Comparison of ENCODE assay signal across 8 mouse cellular contexts in the genomic region with DNA sequence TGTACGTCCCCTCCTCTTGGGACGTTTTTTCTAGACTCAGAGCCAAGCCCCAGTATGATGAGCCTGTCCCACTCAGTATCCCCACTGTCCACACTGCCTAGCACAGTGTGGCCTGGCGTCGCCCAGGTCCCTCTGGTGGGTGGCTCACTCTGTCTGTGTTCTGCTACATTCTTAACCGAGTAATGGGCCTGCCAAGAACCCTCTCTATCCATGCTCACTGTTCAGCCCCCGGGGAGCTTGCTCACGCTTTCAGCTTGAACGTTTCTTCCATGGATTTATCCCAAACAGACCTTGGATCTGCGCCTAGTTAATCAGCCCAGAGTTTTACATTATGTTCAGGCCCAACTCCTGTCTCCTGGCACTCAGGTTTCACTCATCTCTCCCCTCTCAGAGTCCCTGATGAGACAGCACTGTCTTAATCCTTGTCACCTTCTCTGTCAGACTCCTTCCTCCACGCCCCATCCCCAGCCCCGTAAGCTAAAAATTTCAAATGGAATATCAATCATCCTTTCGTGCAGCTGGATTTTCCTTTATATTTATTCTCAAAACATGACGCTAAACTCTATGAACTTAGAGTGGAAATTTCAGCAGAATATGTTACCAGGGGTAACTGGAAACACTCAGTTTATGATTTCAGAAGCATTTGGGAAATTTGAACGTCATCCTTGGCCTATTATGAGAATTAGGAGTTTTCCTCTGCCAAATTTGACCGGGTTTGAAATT.
DNase-seq lines count a peak whose midpoint lies in the region; ATAC-seq and TF ChIP-seq lines count a peak whose summit lies in the region.

No protein-coding gene starts in this region.

- DNase-seq in kidney, adult 18-20 months: no peak
- peak; percentile 54 for DNase-seq in cerebellum, adult 9-11 months
- DNase-seq in gastrocnemius, adult 2 months: peak; percentile 61
- no peak for DNase-seq in limb, embryonic 10.5 days (ENCODE audit: low spot score)
- no peak for DNase-seq in liver, embryonic 11.5 days (ENCODE audit: low spot score)
- no peak for DNase-seq in spleen, adult 18-20 months

- no peaks in the 10 kb centered on the region for H3K27me3 ChIP-seq in kidney, embryonic 16.5 days (ENCODE audit: insufficient read depth, low read length)
- H3K27me3 ChIP-seq in limb, embryonic 10.5 days (ENCODE audit: low read depth, poor library complexity, severe bottlenecking): no peaks in the 10 kb centered on the region
- H3K27me3 ChIP-seq in liver, embryonic 12.5 days (replicated peaks): no peaks in the 10 kb centered on the region
- H3K27me3 ChIP-seq in liver, embryonic 11.5 days (replicated peaks; ENCODE audit: control insufficient read depth, insufficient read depth, low read length): no peaks in the 10 kb centered on the region

- no peak for TF ChIP-seq CTCF in gastrocnemius, adult 2 months (IDR thresholded peaks at IDR 0.05)

- no peak overlapping the region for H3K4me2 ChIP-seq in kidney, embryonic 16.5 days (replicated peaks; ENCODE audit: low read depth, low read length)
- H3K4me2 ChIP-seq in liver, embryonic 12.5 days: no peak overlapping the region
- no peak overlapping the region for H3K4me2 ChIP-seq in liver, embryonic 11.5 days

- WGBS in kidney, embryonic 16.5 days: 59% methylated on average over 15 of the region's 15 CpGs
- WGBS in limb, embryonic 10.5 days: 85% methylated on average over 15 of the region's 15 CpGs
- 79% methylated on average over 15 of the region's 15 CpGs for WGBS in liver, embryonic 12.5 days (ENCODE audit: insufficient replicate concordance)
- WGBS in liver, embryonic 11.5 days: 81% methylated on average over 15 of the region's 15 CpGs

- peaks cover 43% of the 10 kb centered on the region for H3K4me1 ChIP-seq in kidney, embryonic 16.5 days (ENCODE audit: insufficient read depth, low read length)
- H3K4me1 ChIP-seq in limb, embryonic 10.5 days: peaks cover 66% of the 10 kb centered on the region
- peaks cover 5% of the 10 kb centered on the region; the same call in 1 of the 2 replicates for H3K4me1 ChIP-seq in liver, embryonic 12.5 days
- H3K4me1 ChIP-seq in liver, embryonic 11.5 days (replicated peaks; ENCODE audit: control insufficient read depth, insufficient read depth, low read length): peaks cover 6% of the 10 kb centered on the region; the same call in 1 of the 2 replicates

- peak overlapping the region; percentile 93 for H3K27ac ChIP-seq in kidney, embryonic 16.5 days (ENCODE audit: low read length)
- peak overlapping the region; percentile 79 for H3K27ac ChIP-seq in gastrocnemius, adult 2 months
- H3K27ac ChIP-seq in limb, embryonic 10.5 days: peak overlapping the region; percentile 80
- no peak overlapping the region for H3K27ac ChIP-seq in liver, embryonic 12.5 days
- H3K27ac ChIP-seq in liver, embryonic 11.5 days (ENCODE audit: low read depth, low read length): no peak overlapping the region

- H3K4me3 ChIP-seq in kidney, embryonic 16.5 days (ENCODE audit: low read length): no peak overlapping the region
- H3K4me3 ChIP-seq in gastrocnemius, adult 2 months: no peak overlapping the region
- no peak overlapping the region for H3K4me3 ChIP-seq in limb, embryonic 10.5 days
- H3K4me3 ChIP-seq in liver, embryonic 12.5 days: no peak overlapping the region
- H3K4me3 ChIP-seq in liver, embryonic 11.5 days (ENCODE audit: low read depth, low read length): no peak overlapping the region

- peak overlapping the region; percentile 51 for H3K9ac ChIP-seq in kidney, embryonic 16.5 days (replicated peaks; ENCODE audit: low read length)
- H3K9ac ChIP-seq in liver, embryonic 12.5 days: no peak overlapping the region
- no peak overlapping the region for H3K9ac ChIP-seq in liver, embryonic 11.5 days (ENCODE audit: low read depth, low read length)

- intact Hi-C loops in gastrocnemius, adult 2 months (cut with DNase I): no loop called here

- no peaks in the 10 kb centered on the region for H3K9me3 ChIP-seq in kidney, embryonic 16.5 days (ENCODE audit: low read length)
- no peaks in the 10 kb centered on the region for H3K9me3 ChIP-seq in limb, embryonic 10.5 days (replicated peaks)
- no peaks in the 10 kb centered on the region for H3K9me3 ChIP-seq in liver, embryonic 12.5 days (replicated peaks)
- no peaks in the 10 kb centered on the region for H3K9me3 ChIP-seq in liver, embryonic 11.5 days (ENCODE audit: control insufficient read depth, low read length)

- no peaks in the 10 kb centered on the region; the same call in 1 of the 2 replicates for H3K36me3 ChIP-seq in kidney, embryonic 16.5 days (ENCODE audit: insufficient read depth, low read length)
- 0 out of 2 replicates have a peak, but pooled peaks cover 3% of the 10 kb centered on the region for H3K36me3 ChIP-seq in limb, embryonic 10.5 days
- peaks cover 18% of the 10 kb centered on the region for H3K36me3 ChIP-seq in liver, embryonic 12.5 days
- H3K36me3 ChIP-seq in liver, embryonic 11.5 days (ENCODE audit: control insufficient read depth, insufficient read depth, low read length): no peaks in the 10 kb centered on the region

- peak; percentile 35; the same call in 1 of the 2 replicates for ATAC-seq in kidney, embryonic 16.5 days (ENCODE audit: low FRiP score, low TSS enrichment)
- no peak for ATAC-seq in liver, embryonic 12.5 days
- ATAC-seq in liver, embryonic 11.5 days (replicated peaks; ENCODE audit: low FRiP score): no peak

Comparison
In these comparisons a context has a peak if more than half of its experiments do, and no peak if none do; other contexts are left out.
1. H3K27ac ChIP-seq: peak in kidney, embryonic 16.5 days (single experiment), gastrocnemius, adult 2 months (single experiment) and limb, embryonic 10.5 days (single experiment); none in liver, embryonic 12.5 days (single experiment) and liver, embryonic 11.5 days (single experiment).
2. DNase-seq: peak in cerebellum, adult 9-11 months (single experiment) and gastrocnemius, adult 2 months (single experiment); none in kidney, adult 18-20 months (single experiment), limb, embryonic 10.5 days (single experiment), liver, embryonic 11.5 days (single experiment) and spleen, adult 18-20 months (0 of 2).